Mouse (Mus musculus): ENCODE results near the gene Slc3a2. TPM values are rescaled to one million over a fixed set of nuclear protein-coding genes. Genes with fewer than 3 reads are reported as not detected.

The Slc3a2 gene
- 183 and 188 TPM in 2 replicates for polyA plus RNA-seq (2012; rRNA removed)

- DNase-seq (ENCODE audit: extremely low spot score in 1 of 2, low spot score in 1 of 2): peak; percentile 97 to 99
Observed at GRCm38 (mm10) chr19:8722907-8723573, at the start of gene Slc3a2. Gene Slc3a2 (minus strand): TSS chr19:8723369.

DNA sequence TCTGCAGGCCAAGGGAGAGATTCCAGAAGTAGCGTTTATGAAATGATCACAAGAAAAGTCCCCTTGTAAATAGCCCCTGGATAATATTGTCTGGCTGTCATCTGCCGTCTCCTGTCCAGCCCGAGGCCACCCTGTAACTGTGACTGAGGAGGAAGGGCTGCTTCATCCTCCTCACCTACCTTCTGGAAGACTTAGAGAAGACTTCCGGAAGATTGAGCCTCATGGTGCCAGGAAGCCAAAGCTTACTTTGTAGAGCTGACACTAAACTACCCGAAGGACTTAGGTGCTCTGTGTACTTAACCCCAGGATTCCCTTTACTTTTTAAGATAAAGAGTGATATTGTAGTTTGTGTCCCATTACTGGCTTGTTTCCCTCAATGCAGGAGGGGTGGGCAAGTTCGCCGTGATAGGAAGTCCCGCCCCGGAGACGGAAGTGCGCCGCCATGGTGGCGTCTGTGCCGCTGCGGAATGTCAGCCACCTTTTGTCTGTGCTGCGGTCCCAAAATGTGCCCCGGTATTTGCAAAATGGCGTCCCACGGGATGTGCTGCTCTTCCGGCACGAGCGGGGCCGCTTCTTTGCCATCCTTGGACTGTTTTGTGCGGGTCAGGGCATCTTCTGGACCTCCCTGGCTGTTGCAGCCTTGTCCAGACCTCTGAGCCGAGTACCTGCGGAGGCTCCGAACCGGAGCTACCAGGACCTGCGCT is 47.5 kb upstream of the Slc3a2 start, which contains the start of gene Tmem223:
Tmem223 (plus strand) TSS at position 430 of the 704 bp plus-strand sequence.
- peak; percentile 44 to 86 for DNase-seq (ENCODE audit: extremely low spot score in 1 of 2, low spot score in 1 of 2)

GRCm38 (mm10) chr19:8765562-8765961 is 42.4 kb upstream of the Slc3a2 start:
- DNase-seq (ENCODE audit: extremely low spot score in 1 of 2, low spot score in 1 of 2): no peak

DNA sequence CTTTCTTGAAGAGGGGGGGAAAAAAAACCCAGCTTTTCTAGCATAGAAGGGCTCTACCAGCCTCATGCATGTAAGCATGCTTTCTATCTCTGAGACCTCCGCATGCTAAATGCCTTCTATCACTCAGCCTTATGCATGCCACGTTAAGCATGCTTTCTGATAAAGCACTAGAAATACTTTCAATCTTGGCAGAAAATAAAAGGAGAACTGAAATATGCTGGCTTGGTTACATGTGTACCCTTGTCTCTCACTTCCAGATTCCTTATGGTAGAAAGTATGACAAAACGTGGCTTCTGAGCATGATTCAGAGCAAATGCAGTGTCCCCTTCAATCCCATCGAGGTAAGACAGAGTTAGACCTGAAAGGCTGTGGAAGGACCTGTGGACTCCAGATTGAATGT is 40.1 kb upstream of the Slc3a2 start:
- DNase-seq (ENCODE audit: extremely low spot score in 1 of 2, low spot score in 1 of 2): no peak

GRCm38 (mm10) chr19:8760757-8761156 is 37.6 kb upstream of the Slc3a2 start:
- DNase-seq (ENCODE audit: extremely low spot score in 1 of 2, low spot score in 1 of 2): no peak

GRCm38 (mm10) chr19:8758899-8759298 is 35.7 kb upstream of the Slc3a2 start:
- no peak for DNase-seq (ENCODE audit: extremely low spot score in 1 of 2, low spot score in 1 of 2)

DNA sequence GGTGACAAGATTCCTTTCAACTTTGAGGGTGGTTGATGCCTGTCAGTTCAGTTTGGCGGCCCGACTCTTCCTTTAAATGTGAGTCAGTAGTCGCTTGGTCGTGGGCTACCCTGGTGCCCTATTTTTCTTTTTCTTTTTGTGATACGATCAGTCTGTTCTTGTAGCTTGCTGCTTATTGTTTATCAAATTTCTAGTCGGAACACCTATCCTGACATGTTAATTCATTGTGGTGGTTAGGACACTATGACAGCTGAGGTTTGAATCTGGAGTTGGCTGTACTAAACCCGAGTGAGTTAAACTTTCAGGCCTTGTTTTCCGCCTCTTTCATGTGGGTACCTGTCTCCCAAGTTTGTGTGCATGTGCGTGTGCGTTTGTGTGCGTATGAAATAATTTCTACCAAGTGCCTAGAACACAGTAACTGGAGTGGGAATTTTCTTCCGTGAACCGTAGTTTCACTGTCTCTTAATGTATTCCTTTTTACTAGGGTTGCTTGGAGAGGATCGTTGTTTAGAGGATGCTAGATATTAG is 34.4 kb upstream of the Slc3a2 start:
- no peak for DNase-seq (ENCODE audit: extremely low spot score in 1 of 2, low spot score in 1 of 2)

DNA sequence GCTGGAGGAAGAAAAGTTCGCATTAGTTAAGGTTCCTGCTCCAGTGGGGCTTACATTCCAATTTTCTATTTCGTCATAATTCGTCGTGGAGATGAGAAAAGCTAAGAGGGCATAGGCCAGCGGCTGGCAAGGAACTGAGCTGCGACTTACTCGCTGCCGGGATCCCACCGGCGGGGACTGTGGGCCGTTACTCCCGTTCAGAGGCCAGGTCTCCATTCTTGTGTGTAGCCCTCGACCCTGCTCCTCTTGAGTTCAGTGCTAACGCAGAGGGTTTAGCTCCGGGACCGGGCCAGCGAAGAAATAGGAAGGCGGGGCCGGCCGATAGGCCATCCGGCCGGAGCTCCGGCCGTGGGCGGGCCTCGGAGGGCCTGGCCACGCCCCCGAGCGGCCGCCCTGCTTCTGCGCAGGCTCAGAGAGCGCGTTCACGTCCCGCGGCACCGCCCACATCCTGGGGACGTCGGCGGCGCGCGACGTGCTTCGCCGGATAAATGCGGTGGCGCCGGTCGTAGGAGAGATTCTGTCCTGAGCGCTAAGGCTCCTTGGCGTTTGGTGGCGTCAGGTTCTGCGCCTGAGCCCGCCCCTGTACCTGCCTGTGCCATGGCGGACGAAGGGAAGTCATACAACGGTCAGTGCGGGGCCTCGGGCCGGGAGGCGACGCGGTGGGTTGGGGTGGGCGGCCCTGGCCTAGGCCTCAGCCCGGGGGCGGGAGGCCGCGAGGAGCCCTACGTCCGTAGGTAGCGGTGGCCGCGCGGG is 33.6 kb upstream of the Slc3a2 start, which contains the start of gene Nxf1:
Nxf1 (plus strand) TSS at position 439 of the 753 bp plus-strand sequence.
- DNase-seq (ENCODE audit: extremely low spot score in 1 of 2, low spot score in 1 of 2): peak; percentile 68 to 95

DNA sequence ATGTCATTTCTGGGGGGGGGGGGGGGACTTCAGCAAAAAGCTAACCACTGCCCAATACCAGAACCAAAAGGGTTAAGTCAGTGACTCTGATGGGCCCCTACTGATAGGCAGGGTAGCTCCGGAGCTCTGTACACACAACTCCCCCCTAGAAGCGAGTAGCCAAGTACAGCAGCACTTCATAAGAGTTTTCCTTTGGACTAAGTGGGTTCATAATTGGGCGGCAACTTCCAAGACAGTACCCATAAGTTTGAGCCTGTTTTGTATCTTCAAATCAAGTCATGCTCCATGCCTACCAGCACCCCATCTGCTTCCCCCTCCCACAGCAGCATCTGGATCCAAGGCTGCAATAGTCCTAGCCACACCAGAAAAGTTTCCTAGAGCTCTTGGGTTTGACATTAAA is 32.5 kb upstream of the Slc3a2 start:
- no peak for DNase-seq (ENCODE audit: extremely low spot score in 1 of 2, low spot score in 1 of 2)

- DNase-seq (ENCODE audit: extremely low spot score in 1 of 2, low spot score in 1 of 2): no peak
Observed at GRCm38 (mm10) chr19:8747368-8747767, 24.2 kb upstream of the Slc3a2 start.

GRCm38 (mm10) chr19:8745382-8745781 is 22.2 kb upstream of the Slc3a2 start:
- no peak for DNase-seq (ENCODE audit: extremely low spot score in 1 of 2, low spot score in 1 of 2)

GRCm38 (mm10) chr19:8742176-8742575 is 19.0 kb upstream of the Slc3a2 start:
- no peak for DNase-seq (ENCODE audit: extremely low spot score in 1 of 2, low spot score in 1 of 2)

DNA sequence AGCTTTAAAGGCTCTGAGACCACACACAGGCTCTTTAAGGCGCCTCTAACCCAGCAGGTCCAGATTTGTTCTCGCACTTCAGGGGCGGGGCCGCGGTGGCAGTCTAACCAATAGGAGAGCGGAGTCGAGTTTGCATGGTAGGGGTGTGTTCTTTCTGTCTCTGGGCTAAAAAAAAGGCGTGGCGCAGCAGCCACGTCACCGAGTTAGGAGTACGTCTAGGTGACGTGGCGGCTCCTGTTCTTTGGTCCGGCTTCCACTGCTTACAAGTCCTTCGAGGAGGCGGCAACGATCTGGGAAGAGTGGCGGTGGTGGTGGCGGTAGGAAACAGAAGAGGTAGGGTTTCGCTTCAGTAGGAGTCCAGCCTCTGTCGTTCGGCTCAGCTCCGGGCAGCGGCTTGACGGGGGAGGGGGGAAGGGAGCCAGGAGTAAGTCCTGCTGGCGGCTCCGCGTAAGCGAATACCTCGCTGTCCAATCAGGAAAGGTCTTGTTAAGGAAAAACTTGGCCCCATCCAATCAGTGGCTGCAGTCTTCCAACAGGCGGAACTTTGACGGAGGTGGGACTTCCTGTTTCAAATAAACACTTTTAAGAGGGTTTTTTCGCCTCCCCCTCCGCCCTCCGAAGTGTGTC is 18.2 kb upstream of the Slc3a2 start, which contains the start of gene Stx5a:
Stx5a (plus strand) TSS at position 171 of the 627 bp plus-strand sequence.
- peak; percentile 94 to 97 for DNase-seq (ENCODE audit: extremely low spot score in 1 of 2, low spot score in 1 of 2)

DNA sequence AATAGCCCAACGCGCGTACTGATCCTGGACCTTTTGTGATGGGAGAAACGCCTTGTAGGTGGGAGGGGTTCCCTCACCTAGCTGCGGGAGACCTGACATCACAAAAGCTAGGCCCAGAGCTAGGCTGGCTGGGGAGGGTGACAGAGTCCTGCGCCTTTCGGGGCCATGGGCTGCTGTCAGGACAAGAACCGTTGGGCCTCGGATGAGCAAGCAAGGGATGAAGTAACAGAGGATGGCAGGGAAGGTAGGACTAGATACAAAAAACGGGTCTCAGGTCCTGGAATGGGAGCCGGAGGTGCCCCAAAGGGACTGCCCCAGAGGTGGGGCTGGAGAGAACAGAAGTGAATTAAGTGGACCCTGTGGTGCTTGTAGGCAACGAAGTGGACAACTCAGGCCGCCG is 17.4 kb upstream of the Slc3a2 start, which contains the start of gene 1700092M07Rik:
1700092M07Rik (plus strand) TSS at position 116 of the 400 bp plus-strand sequence.
- DNase-seq (ENCODE audit: extremely low spot score in 1 of 2, low spot score in 1 of 2): no peak

DNA sequence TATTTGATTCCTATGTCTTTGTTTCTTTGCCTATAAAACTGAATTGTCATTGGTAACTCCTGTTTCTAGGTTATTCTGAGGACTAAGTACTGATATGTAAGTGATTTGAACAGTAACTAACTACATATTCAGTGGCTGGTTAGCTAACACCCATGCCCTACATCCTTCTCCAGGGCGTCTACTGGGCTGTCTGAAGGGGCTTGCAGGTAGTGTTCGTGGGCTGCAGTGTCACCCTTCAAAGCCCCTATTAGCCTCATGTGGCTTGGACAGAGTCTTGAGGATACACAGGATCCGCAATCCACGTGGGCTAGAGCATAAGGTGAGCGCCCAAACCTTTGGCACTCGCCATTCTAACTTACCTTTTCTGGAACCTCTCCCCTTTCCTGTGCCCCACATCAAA is 16.5 kb upstream of the Slc3a2 start:
- no peak for DNase-seq (ENCODE audit: extremely low spot score in 1 of 2, low spot score in 1 of 2)

- DNase-seq (ENCODE audit: extremely low spot score in 1 of 2, low spot score in 1 of 2): no peak
Observed at GRCm38 (mm10) chr19:8738911-8739310, 15.7 kb upstream of the Slc3a2 start.

- no peak for DNase-seq (ENCODE audit: extremely low spot score in 1 of 2, low spot score in 1 of 2)
Observed at GRCm38 (mm10) chr19:8736160-8736467, 12.9 kb upstream of the Slc3a2 start.

- peak; percentile 80 to 93 for DNase-seq (ENCODE audit: extremely low spot score in 1 of 2, low spot score in 1 of 2)
Observed at GRCm38 (mm10) chr19:8735389-8736159, 12.4 kb upstream of the Slc3a2 start, which contains the start of gene Wdr74. Gene Wdr74 (plus strand): TSS chr19:8735827.

- DNase-seq (ENCODE audit: extremely low spot score in 1 of 2, low spot score in 1 of 2): no peak
Observed at GRCm38 (mm10) chr19:8734334-8734733, 11.2 kb upstream of the Slc3a2 start.
